Mouse (Mus musculus) limb, embryonic 15.5 days (tissue): ENCODE data around the gene Rhebl1. TPM values are rescaled to one million over a fixed set of nuclear protein-coding genes. Genes with fewer than 3 reads are reported as not detected.

Experiments used
- ATAC-seq: fragments of 200-750 bp; cut with Nextera tagmentation; 2 replicates; pipeline ENCODE4 v1.8.0; 2017; ENCODE audit warnings: low read depth, moderate TSS enrichment; ENCODE audit not compliant: insufficient number of reproducible peaks, low FRiP score, low TSS enrichment
- H3K27ac ChIP-seq: fragments of 300-500 bp; sonication (generic); 2 replicates; pipeline ENCODE4 v1.5.1; 2015; ENCODE audit warnings: moderate library complexity, mild to moderate bottlenecking, inconsistent platforms
- H3K27me3 ChIP-seq: fragments of 300-500 bp; sonication (generic); 2 replicates; pipeline ENCODE4 v1.6.1; 2015; ENCODE audit warnings: inconsistent platforms
- H3K36me3 ChIP-seq: fragments of 300-500 bp; sonication (generic); 2 replicates; pipeline ENCODE4 v1.6.1; 2015; ENCODE audit warnings: inconsistent platforms
- H3K4me1 ChIP-seq: fragments of 300-500 bp; sonication (generic); 2 replicates; pipeline ENCODE4 v1.6.1; 2015; ENCODE audit warnings: inconsistent platforms
- H3K4me2 ChIP-seq: fragments of 300-500 bp; sonication (generic); 2 replicates; pipeline ENCODE4 v1.6.1; 2015; ENCODE audit warnings: mild to moderate bottlenecking, inconsistent platforms
- H3K4me3 ChIP-seq: fragments of 300-500 bp; sonication (generic); 2 replicates; pipeline ENCODE4 v1.5.1; 2015; ENCODE audit warnings: mild to moderate bottlenecking, inconsistent platforms
- H3K9ac ChIP-seq: fragments of 300-500 bp; sonication (generic); 2 replicates; pipeline ENCODE4 v1.6.1; 2015; ENCODE audit warnings: inconsistent platforms
- H3K9me3 ChIP-seq: fragments of 300-500 bp; sonication (generic); 2 replicates; pipeline ENCODE4 v1.6.1; 2016; ENCODE audit warnings: inconsistent platforms
- WGBS: fragments of 180-500 bp; shearing (Covaris S2); methylation state at CpG from one replicate; pipeline ENCODE4 v1.1.7; 2015; 5-methylcytosine and 5-hydroxymethylcytosine counted together
- polyA plus RNA-seq: library from polyadenylated mRNA; unstranded; fragments of >200 nt; fragmentation: Nextera tagmentation; extraction: Ambion mirVana; gene quantifications from 2 replicates; pipeline ENCODE4 v1.2.1, GENCODE M21; 2015

Gene Rhebl1
- polyA plus RNA-seq, 1 experiment from 2014 or later = 14.2 TPM

GRCm38 (mm10) chr15:98852733-98853132 is 41.6 kb downstream of the Rhebl1 start:
- no peak overlapping the region for H3K9ac ChIP-seq
- no peak for ATAC-seq
- 89% methylated on average over 9 of the region's 9 CpGs for WGBS
- no peak overlapping the region for H3K4me2 ChIP-seq
- no peak overlapping the region for H3K4me3 ChIP-seq
- no peaks in the 10 kb centered on the region for H3K4me1 ChIP-seq
- H3K9me3 ChIP-seq = no peaks in the 10 kb centered on the region
- H3K27ac ChIP-seq = no peak overlapping the region
- peaks cover 100% of the 10 kb centered on the region for H3K36me3 ChIP-seq
- H3K27me3 ChIP-seq = no peaks in the 10 kb centered on the region

- H3K4me1 ChIP-seq = no peaks in the 10 kb centered on the region
- H3K4me2 ChIP-seq = no peak overlapping the region
- ATAC-seq = no peak
- WGBS = 94% methylated on average over 9 of the region's 9 CpGs
- H3K27ac ChIP-seq = no peak overlapping the region
- H3K9me3 ChIP-seq = no peaks in the 10 kb centered on the region
- no peak overlapping the region for H3K9ac ChIP-seq
- no peaks in the 10 kb centered on the region for H3K27me3 ChIP-seq
- H3K36me3 ChIP-seq = peaks cover 100% of the 10 kb centered on the region
- H3K4me3 ChIP-seq = no peak overlapping the region
Observed at GRCm38 (mm10) chr15:98852071-98852470, 42.3 kb downstream of the Rhebl1 start.

GRCm38 (mm10) chr15:98851229-98851818 is 43.0 kb downstream of the Rhebl1 start:
- Histone ChIP-seq H3K36me3 (peaks cover 100% of the 10 kb centered on the region), H3K4me3 (no peak overlapping the region), H3K4me1 (no peaks in the 10 kb centered on the region), H3K27me3 (no peaks in the 10 kb centered on the region), H3K9me3 (no peaks in the 10 kb centered on the region), H3K9ac (no peak overlapping the region), H3K4me2 (no peak overlapping the region), H3K27ac (no peak overlapping the region)
- WGBS = 87% methylated on average over 21 of the region's 21 CpGs
- no peak for ATAC-seq

GRCm38 (mm10) chr15:98850668-98851067 is 43.7 kb downstream of the Rhebl1 start:
- WGBS = 83% methylated on average over 14 of the region's 14 CpGs
- H3K36me3 ChIP-seq = peaks cover 100% of the 10 kb centered on the region
- no peak overlapping the region for H3K27ac ChIP-seq
- H3K4me1 ChIP-seq = no peaks in the 10 kb centered on the region
- no peaks in the 10 kb centered on the region for H3K9me3 ChIP-seq
- no peak overlapping the region for H3K9ac ChIP-seq
- no peaks in the 10 kb centered on the region for H3K27me3 ChIP-seq
- H3K4me3 ChIP-seq = no peak overlapping the region
- ATAC-seq = no peak
- H3K4me2 ChIP-seq = no peak overlapping the region

- 91% methylated on average over 16 of the region's 16 CpGs for WGBS
- peaks cover 100% of the 10 kb centered on the region for H3K36me3 ChIP-seq
- no peaks in the 10 kb centered on the region for H3K9me3 ChIP-seq
- H3K9ac ChIP-seq = no peak overlapping the region
- no peaks in the 10 kb centered on the region for H3K4me1 ChIP-seq
- no peaks in the 10 kb centered on the region for H3K27me3 ChIP-seq
- no peak overlapping the region for H3K27ac ChIP-seq
- no peak overlapping the region for H3K4me2 ChIP-seq
- no peak for ATAC-seq
- H3K4me3 ChIP-seq = no peak overlapping the region
Observed at GRCm38 (mm10) chr15:98849956-98850600, 44.3 kb downstream of the Rhebl1 start.

GRCm38 (mm10) chr15:98849165-98849564 is 45.2 kb downstream of the Rhebl1 start:
- Histone ChIP-seq H3K27me3 (no peaks in the 10 kb centered on the region), H3K4me3 (no peak overlapping the region), H3K4me1 (no peaks in the 10 kb centered on the region), H3K36me3 (peaks cover 100% of the 10 kb centered on the region), H3K9ac (no peak overlapping the region), H3K27ac (no peak overlapping the region), H3K4me2 (no peak overlapping the region), H3K9me3 (no peaks in the 10 kb centered on the region)
- no peak for ATAC-seq
- 96% methylated on average over 11 of the region's 11 CpGs for WGBS

GRCm38 (mm10) chr15:98846140-98846539 is 48.2 kb downstream of the Rhebl1 start:
- Histone ChIP-seq H3K27me3 (no peaks in the 10 kb centered on the region), H3K4me3 (no peak overlapping the region), H3K27ac (no peak overlapping the region), H3K9ac (no peak overlapping the region), H3K36me3 (peaks cover 100% of the 10 kb centered on the region), H3K9me3 (no peaks in the 10 kb centered on the region), H3K4me2 (no peak overlapping the region), H3K4me1 (no peaks in the 10 kb centered on the region)
- 90% methylated on average over 8 of the region's 8 CpGs for WGBS
- ATAC-seq = no peak

- Histone ChIP-seq H3K4me3 (no peak overlapping the region), H3K27ac (no peak overlapping the region), H3K4me2 (no peak overlapping the region), H3K9ac (no peak overlapping the region), H3K4me1 (no peaks in the 10 kb centered on the region), H3K9me3 (no peaks in the 10 kb centered on the region), H3K36me3 (peaks cover 100% of the 10 kb centered on the region), H3K27me3 (no peaks in the 10 kb centered on the region)
- no peak for ATAC-seq
- 100% methylated on average over 2 of the region's 2 CpGs for WGBS
Observed at GRCm38 (mm10) chr15:98845149-98845548, 49.2 kb downstream of the Rhebl1 start.

GRCm38 (mm10) chr15:98843595-98844223 is 50.6 kb downstream of the Rhebl1 start:
- Histone ChIP-seq H3K9ac (no peak overlapping the region), H3K27ac (no peak overlapping the region), H3K4me2 (no peak overlapping the region), H3K9me3 (no peaks in the 10 kb centered on the region), H3K36me3 (peaks cover 100% of the 10 kb centered on the region), H3K4me3 (no peak overlapping the region), H3K4me1 (no peaks in the 10 kb centered on the region), H3K27me3 (no peaks in the 10 kb centered on the region)
- WGBS = 92% methylated on average over 11 of the region's 11 CpGs
- no peak for ATAC-seq

- H3K27ac ChIP-seq = no peak overlapping the region
- no peak for ATAC-seq
- WGBS = 92% methylated on average over 30 of the region's 30 CpGs
- no peak overlapping the region for H3K4me2 ChIP-seq
- H3K9me3 ChIP-seq = no peaks in the 10 kb centered on the region
- no peaks in the 10 kb centered on the region for H3K27me3 ChIP-seq
- H3K4me1 ChIP-seq = no peaks in the 10 kb centered on the region
- H3K9ac ChIP-seq = no peak overlapping the region
- no peak overlapping the region for H3K4me3 ChIP-seq
- peaks cover 100% of the 10 kb centered on the region for H3K36me3 ChIP-seq
Observed at GRCm38 (mm10) chr15:98839671-98840585, 54.4 kb downstream of the Rhebl1 start.

GRCm38 (mm10) chr15:98839161-98839560 is 55.2 kb downstream of the Rhebl1 start:
- no peaks in the 10 kb centered on the region for H3K4me1 ChIP-seq
- H3K9me3 ChIP-seq = no peaks in the 10 kb centered on the region
- 94% methylated on average over 14 of the region's 14 CpGs for WGBS
- H3K36me3 ChIP-seq = peaks cover 100% of the 10 kb centered on the region
- H3K27me3 ChIP-seq = no peaks in the 10 kb centered on the region
- no peak overlapping the region for H3K9ac ChIP-seq
- H3K27ac ChIP-seq = no peak overlapping the region
- no peak overlapping the region for H3K4me3 ChIP-seq
- ATAC-seq = no peak
- H3K4me2 ChIP-seq = no peak overlapping the region

- H3K27ac ChIP-seq = no peak overlapping the region
- no peak overlapping the region for H3K4me3 ChIP-seq
Observed at GRCm38 (mm10) chr15:98837743-98838103, 56.6 kb downstream of the Rhebl1 start.

More at GRCm38 (mm10) chr15:98837743-98838103, 56.6 kb downstream of the Rhebl1 start:
- H3K27me3 ChIP-seq = no peaks in the 10 kb centered on the region
- no peak overlapping the region for H3K4me2 ChIP-seq
- no peak for ATAC-seq
- peaks cover 2% of the 10 kb centered on the region; the same call in 1 of the 2 replicates for H3K4me1 ChIP-seq
- 74% methylated on average over 4 of the region's 4 CpGs for WGBS
- peaks cover 99% of the 10 kb centered on the region for H3K36me3 ChIP-seq
- H3K9ac ChIP-seq = no peak overlapping the region
- no peaks in the 10 kb centered on the region for H3K9me3 ChIP-seq
